In genomic region chr17:80552653-80553052, GRCm38 (mm10) we compare ENCODE assay signal across 8 mouse cellular contexts. TPM values are rescaled to one million over a fixed set of nuclear protein-coding genes. Genes with fewer than 3 reads are reported as not detected.
DNase-seq lines count a peak whose midpoint lies in the region; ATAC-seq lines count a peak whose summit lies in the region.

No protein-coding gene starts in this region.

- WGBS in liver, embryonic 11.5 days = 73% methylated on average over 4 of the region's 4 CpGs
- 78% methylated on average over 4 of the region's 4 CpGs for WGBS in forebrain, embryonic 14.5 days
- WGBS in liver, embryonic 13.5 days (ENCODE audit: insufficient replicate concordance) = 49% methylated on average over 4 of the region's 4 CpGs
- WGBS in neural tube, embryonic 14.5 days = 92% methylated on average over 4 of the region's 4 CpGs

- H3K4me1 ChIP-seq in liver, embryonic 11.5 days (replicated peaks; ENCODE audit: control insufficient read depth, insufficient read depth, low read length) = peaks cover 3% of the 10 kb centered on the region; the same call in 1 of the 2 replicates
- H3K4me1 ChIP-seq in forebrain, embryonic 14.5 days (ENCODE audit: control insufficient read depth, insufficient read depth, low read length) = peaks cover 4% of the 10 kb centered on the region; the same call in 1 of the 2 replicates
- H3K4me1 ChIP-seq in liver, embryonic 13.5 days (replicated peaks) = peaks cover 7% of the 10 kb centered on the region
- H3K4me1 ChIP-seq in neural tube, embryonic 14.5 days (ENCODE audit: control insufficient read depth, insufficient read depth, low read length) = no peaks in the 10 kb centered on the region

- no peak overlapping the region for H3K9ac ChIP-seq in liver, embryonic 11.5 days (ENCODE audit: low read depth, low read length)
- no peak overlapping the region for H3K9ac ChIP-seq in forebrain, embryonic 14.5 days (ENCODE audit: low read length)
- H3K9ac ChIP-seq in liver, embryonic 13.5 days = no peak overlapping the region
- no peak overlapping the region for H3K9ac ChIP-seq in neural tube, embryonic 14.5 days (replicated peaks; ENCODE audit: low read depth, low read length)

- H3K4me2 ChIP-seq in liver, embryonic 11.5 days = peak overlapping the region; percentile 64
- peak overlapping the region; percentile 50 for H3K4me2 ChIP-seq in forebrain, embryonic 14.5 days (ENCODE audit: low read length)
- peak overlapping the region; percentile 72 for H3K4me2 ChIP-seq in liver, embryonic 13.5 days
- H3K4me2 ChIP-seq in neural tube, embryonic 14.5 days (ENCODE audit: low read depth, low read length) = no peak overlapping the region

- peak overlapping the region; percentile 62 for H3K4me3 ChIP-seq in liver, embryonic 11.5 days (ENCODE audit: low read depth, low read length)
- H3K4me3 ChIP-seq in forebrain, embryonic 14.5 days (ENCODE audit: low read depth, low read length) = no peak overlapping the region
- H3K4me3 ChIP-seq in liver, embryonic 13.5 days (replicated peaks) = peak overlapping the region; percentile 69
- H3K4me3 ChIP-seq in neural tube, embryonic 14.5 days (ENCODE audit: low read depth, low read length) = peak overlapping the region; percentile 68; the same call in 1 of the 2 replicates

- H3K36me3 ChIP-seq in liver, embryonic 11.5 days (ENCODE audit: control insufficient read depth, insufficient read depth, low read length) = no peaks in the 10 kb centered on the region
- H3K36me3 ChIP-seq in forebrain, embryonic 14.5 days (ENCODE audit: control insufficient read depth, insufficient read depth, low read length) = no peaks in the 10 kb centered on the region
- no peaks in the 10 kb centered on the region for H3K36me3 ChIP-seq in liver, embryonic 13.5 days
- no peaks in the 10 kb centered on the region for H3K36me3 ChIP-seq in neural tube, embryonic 14.5 days (ENCODE audit: control insufficient read depth, insufficient read depth, low read length)

- no peak for DNase-seq in liver, embryonic 11.5 days (ENCODE audit: low spot score)
- DNase-seq in liver = no peak
- no peak for DNase-seq in forebrain, embryonic 14.5 days (ENCODE audit: low spot score)
- DNase-seq in liver, embryonic 13.5 days = no peak
- no peak for DNase-seq in cerebellum, adult 8-10 months
- DNase-seq in testis, postnatal 14 days (ENCODE audit: low spot score) = no peak
- no peak for DNase-seq in kidney, adult 18-20 months

- no peak for ATAC-seq in liver, embryonic 11.5 days (replicated peaks; ENCODE audit: low FRiP score)
- ATAC-seq in forebrain, embryonic 14.5 days = no peak
- no peak for ATAC-seq in liver, embryonic 13.5 days (ENCODE audit: low read depth)
- ATAC-seq in neural tube, embryonic 14.5 days (ENCODE audit: low read depth) = no peak

- H3K9me3 ChIP-seq in liver, embryonic 11.5 days (ENCODE audit: control insufficient read depth, low read length) = peaks cover 2% of the 10 kb centered on the region; the same call in 1 of the 2 replicates
- H3K9me3 ChIP-seq in forebrain, embryonic 14.5 days (replicated peaks; ENCODE audit: control insufficient read depth, low read length) = no peaks in the 10 kb centered on the region
- H3K9me3 ChIP-seq in liver, embryonic 13.5 days (replicated peaks) = no peaks in the 10 kb centered on the region
- no peaks in the 10 kb centered on the region for H3K9me3 ChIP-seq in neural tube, embryonic 14.5 days (ENCODE audit: control insufficient read depth, low read length)

- H3K27ac ChIP-seq in liver, embryonic 11.5 days (ENCODE audit: low read depth, low read length) = no peak overlapping the region
- H3K27ac ChIP-seq in forebrain, embryonic 14.5 days (ENCODE audit: low read depth, low read length) = no peak overlapping the region
- H3K27ac ChIP-seq in liver, embryonic 13.5 days = peak overlapping the region; percentile 39; the same call in 1 of the 2 replicates
- H3K27ac ChIP-seq in neural tube, embryonic 14.5 days (ENCODE audit: low read depth, low read length) = peak overlapping the region; percentile 82; the same call in 1 of the 2 replicates

- H3K27me3 ChIP-seq in liver, embryonic 11.5 days (replicated peaks; ENCODE audit: control insufficient read depth, insufficient read depth, low read length) = no peaks in the 10 kb centered on the region
- no peaks in the 10 kb centered on the region for H3K27me3 ChIP-seq in forebrain, embryonic 14.5 days (replicated peaks; ENCODE audit: control insufficient read depth, insufficient read depth, low read length)
- H3K27me3 ChIP-seq in liver, embryonic 13.5 days = no peaks in the 10 kb centered on the region
- no peaks in the 10 kb centered on the region for H3K27me3 ChIP-seq in neural tube, embryonic 14.5 days (ENCODE audit: control insufficient read depth, insufficient read depth, low read length)

RNA-seq across cellular contexts. Expression of gene Cdkl4, which starts 25.0 kb away (rescaled TPM):
- 0.53 and 0.56 TPM in 2 replicates for polyA plus RNA-seq in liver, embryonic 11.5 days (2014; fragmentation: Nextera tagmentation; extraction: Ambion mirVana)
- polyA plus RNA-seq in forebrain, embryonic 14.5 days (2014; fragmentation: Nextera tagmentation; extraction: Ambion mirVana) = 3.6 and 4.8 TPM in 2 replicates
- 0.15 and 0.22 TPM in 2 replicates for polyA plus RNA-seq in liver, embryonic 13.5 days (2015; fragmentation: Nextera tagmentation; extraction: Ambion mirVana)
- polyA plus RNA-seq in neural tube, embryonic 14.5 days (2014; fragmentation: Nextera tagmentation; extraction: Ambion mirVana) = 4.5 and 7.4 TPM in 2 replicates

Comparison
In these comparisons a context has a peak if more than half of its experiments do, and no peak if none do; other contexts are left out.
1. H3K27ac ChIP-seq: peak in liver, embryonic 13.5 days (single experiment) and neural tube, embryonic 14.5 days (single experiment); none in liver, embryonic 11.5 days (single experiment) and forebrain, embryonic 14.5 days (single experiment).